Mouse (Mus musculus): ENCODE results near the gene Atg9a. TPM values are rescaled to one million over a fixed set of nuclear protein-coding genes. Genes with fewer than 3 reads are reported as not detected.
A peak's percentile ranks its signal among the peaks of the same experiment; 100 is the strongest.

Gene Atg9a
- total and polyA plus RNA-seq, 3 experiments = 4.4 to 15.6 (median 12.9) TPM

GRCm38 (mm10) chr1:75217893-75218226, 25.9 kb upstream of the Atg9a start:
- TF ChIP-seq MAX (IDR thresholded peaks at IDR 0.05; ENCODE audit: low read length) (0 out of 2 replicates have a peak, but pooled peaks have one; percentile 3), MAFK (IDR thresholded peaks at IDR 0.05; ENCODE audit: insufficient replicate concordance, low read length) (no peak)
- H3K4me3 ChIP-seq (replicated peaks in 1 of 3; ENCODE audit: low read depth in 2 of 3, low read length in 2 of 3, poor library complexity in 1 of 3) = peak overlapping the region; percentile 74 to 94 (median 88)
- peak overlapping the region; percentile 88 for H3K9ac ChIP-seq (ENCODE audit: insufficient read depth, low read depth)
- no peaks in the 10 kb centered on the region for H3K27me3 ChIP-seq (replicated peaks)
- peak overlapping the region; percentile 86 for H3K4me2 ChIP-seq (ENCODE audit: insufficient read depth, low read depth, poor library complexity, severe bottlenecking)
- H3K36me3 ChIP-seq (replicated peaks in 1 of 2; ENCODE audit: control insufficient read depth in 1 of 2, insufficient read depth in 1 of 2, low read length in 1 of 2) = peaks cover 36 to 48% of the 10 kb centered on the region in 2 experiments
- in situ Hi-C loops (cut with MboI; ENCODE audit: low pct_ligation_motif_present, low pct_unique_long_range_greater_than_20kb, low sequenced_read_pairs) = no loop called here
- dilution Hi-C loops (cut with MboI; ENCODE audit: extremely low pct_ligation_motif_present, extremely low pct_unique_long_range_greater_than_20kb, low sequenced_read_pairs) = no loop called here
- H3K27ac ChIP-seq (ENCODE audit: insufficient read depth, low read depth) = peak overlapping the region; percentile 63
- peaks cover 22 to 65% of the 10 kb centered on the region in 2 experiments for H3K4me1 ChIP-seq (ENCODE audit: control insufficient read depth in 1 of 2, insufficient read depth in 2 of 2)
- DNase-seq (ENCODE audit: extremely low read depth) = no peak
- peaks cover 35% of the 10 kb centered on the region for H3K79me2 ChIP-seq (replicated peaks; ENCODE audit: control insufficient read depth, extremely low read depth, insufficient read depth, poor library complexity, severe bottlenecking)
- peaks cover 2% of the 10 kb centered on the region for H3K9me3 ChIP-seq (replicated peaks; ENCODE audit: low read length)

- Histone ChIP-seq H3K9ac (ENCODE audit: insufficient read depth, low read depth) (0 out of 2 replicates have a peak overlapping the region, but pooled peaks have one; percentile 88), H3K27me3 (replicated peaks) (no peaks in the 10 kb centered on the region), H3K9me3 (replicated peaks; ENCODE audit: low read length) (peaks cover 2% of the 10 kb centered on the region), H3K79me2 (replicated peaks; ENCODE audit: control insufficient read depth, extremely low read depth, insufficient read depth, poor library complexity, severe bottlenecking) (peaks cover 35% of the 10 kb centered on the region), H3K4me1 (ENCODE audit: control insufficient read depth in 1 of 2, insufficient read depth in 2 of 2) (peaks cover 19 to 68% of the 10 kb centered on the region in 2 experiments), H3K36me3 (replicated peaks in 1 of 2; ENCODE audit: control insufficient read depth in 1 of 2, insufficient read depth in 1 of 2, low read length in 1 of 2) (peaks cover 45 to 56% of the 10 kb centered on the region in 2 experiments), H3K4me2 (ENCODE audit: insufficient read depth, low read depth, poor library complexity, severe bottlenecking) (peak overlapping the region; percentile 86), H3K27ac (ENCODE audit: insufficient read depth, low read depth) (no peak overlapping the region), H3K4me3 (replicated peaks in 1 of 3; ENCODE audit: low read depth in 2 of 3, low read length in 2 of 3, poor library complexity in 1 of 3) (peak overlapping the region in 2 of 3 experiments; percentile 88 to 94)
- in situ Hi-C loops (cut with MboI; ENCODE audit: low pct_ligation_motif_present, low pct_unique_long_range_greater_than_20kb, low sequenced_read_pairs) (no loop called here), dilution Hi-C loops (cut with MboI; ENCODE audit: extremely low pct_ligation_motif_present, extremely low pct_unique_long_range_greater_than_20kb, low sequenced_read_pairs) (no loop called here)
- DNase-seq (ENCODE audit: extremely low read depth) = no peak
- TF ChIP-seq TBP (conservative IDR thresholded peaks at IDR 0.05; ENCODE audit: low read depth, low read length) (no peak), RAD21 (IDR thresholded peaks at IDR 0.05; ENCODE audit: low read depth, low read length) (no peak), ZKSCAN1 (IDR thresholded peaks at IDR 0.05; ENCODE audit: borderline replicate concordance, low read depth, low read length) (no peak), E2F4 (IDR thresholded peaks at IDR 0.05; ENCODE audit: insufficient replicate concordance, low read depth, low read length) (no peak), ETS1 (conservative IDR thresholded peaks at IDR 0.05; ENCODE audit: low read depth, low read length) (no peak), KAT2A (IDR thresholded peaks at IDR 0.05; ENCODE audit: insufficient replicate concordance, low read length) (no peak), JUN (IDR thresholded peaks at IDR 0.05; ENCODE audit: insufficient read depth, low read depth, low read length) (no peak), POLR2A (IDR thresholded peaks at IDR 0.05; ENCODE audit: low read depth, low read length) (no peak), JUND (conservative IDR thresholded peaks at IDR 0.05; ENCODE audit: low read depth, low read length) (no peak), MAFK (IDR thresholded peaks at IDR 0.05; ENCODE audit: insufficient replicate concordance, low read length) (no peak), CTCF (conservative IDR thresholded peaks at IDR 0.05 in 1 of 2, IDR thresholded peaks at IDR 0.05 in 1 of 2; ENCODE audit: low read depth in 2 of 2, low read length in 2 of 2) (no peak), ZC3H11A (IDR thresholded peaks at IDR 0.05; ENCODE audit: low read depth, low read length) (no peak), MAX (IDR thresholded peaks at IDR 0.05; ENCODE audit: low read length) (no peak)
Observed at GRCm38 (mm10) chr1:75216797-75217585, 25.0 kb upstream of the Atg9a start.
